Mouse (Mus musculus): Measurements from ENCODE around the gene Padi2. TPM values are rescaled to one million over a fixed set of nuclear protein-coding genes. Genes with fewer than 3 reads are reported as not detected.
A peak's percentile ranks its signal among the peaks of the same experiment; 100 is the strongest.

Gene Padi2
- total RNA-seq, 2 experiments from 2014 or later: 53.5 to 54.0 TPM

DNA sequence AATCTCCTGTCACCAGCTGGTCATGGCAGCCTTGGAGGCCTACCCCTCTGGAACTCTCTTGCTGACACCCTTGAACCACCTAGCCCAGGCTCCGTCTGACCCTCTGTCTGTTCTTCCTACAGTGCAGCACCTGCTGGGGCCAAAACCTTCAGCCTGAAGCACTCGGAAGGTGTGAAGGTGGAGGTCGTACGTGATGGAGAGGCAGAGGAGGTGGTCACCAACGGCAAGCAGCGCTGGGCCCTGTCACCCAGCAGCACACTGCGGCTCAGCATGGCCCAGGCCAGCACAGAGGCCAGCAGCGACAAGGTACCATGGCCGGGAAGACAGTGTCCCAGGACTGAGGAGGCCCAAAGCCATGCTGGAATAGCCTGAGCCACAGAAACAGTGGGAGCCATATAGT lies 11.3 kb downstream of the Padi2 start:
- no peak for ATAC-seq (ENCODE audit: poor library complexity, severe bottlenecking)

DNA sequence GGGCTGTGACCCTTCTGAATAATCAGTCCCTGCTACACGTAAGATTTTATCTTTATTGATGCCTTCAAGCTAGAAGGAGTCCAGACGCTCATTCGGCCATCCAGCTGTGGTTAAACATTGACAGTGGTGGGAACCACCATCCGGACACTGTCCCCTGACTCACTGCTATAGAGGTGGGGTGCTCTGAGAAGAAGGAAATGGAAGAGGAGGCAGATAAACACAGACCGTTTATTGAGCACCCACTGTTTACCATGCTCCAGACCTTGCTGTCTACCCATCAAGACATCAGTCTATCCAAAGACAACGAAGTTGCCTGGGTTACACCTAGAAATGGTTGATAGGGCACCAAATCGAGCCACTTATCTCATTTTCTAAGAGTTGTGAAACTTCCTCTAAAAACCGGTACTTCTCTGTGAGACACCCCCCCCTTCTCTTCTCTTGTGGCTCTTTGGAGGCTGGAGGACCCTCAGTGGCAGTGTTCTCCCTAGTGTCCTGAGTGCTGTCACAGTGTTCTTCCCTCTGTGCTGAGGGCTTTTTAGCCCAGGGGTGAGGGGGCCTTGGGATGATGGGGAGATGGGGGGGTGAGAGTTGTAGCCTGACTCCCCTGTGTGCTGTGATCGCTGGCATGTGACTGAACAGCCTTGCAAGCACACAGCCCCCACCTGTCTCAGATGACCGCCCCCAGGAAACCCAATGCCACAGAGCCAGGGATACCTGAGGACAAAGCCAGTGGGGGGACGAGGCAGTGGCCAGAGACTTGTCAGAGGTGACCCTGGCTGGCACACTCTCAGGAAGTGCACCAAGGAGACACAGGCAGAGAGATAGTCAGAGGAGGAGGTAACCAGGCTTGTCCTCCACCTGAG lies 14.1 kb downstream of the Padi2 start:
- ATAC-seq (ENCODE audit: poor library complexity, severe bottlenecking): peak; percentile 79

DNA sequence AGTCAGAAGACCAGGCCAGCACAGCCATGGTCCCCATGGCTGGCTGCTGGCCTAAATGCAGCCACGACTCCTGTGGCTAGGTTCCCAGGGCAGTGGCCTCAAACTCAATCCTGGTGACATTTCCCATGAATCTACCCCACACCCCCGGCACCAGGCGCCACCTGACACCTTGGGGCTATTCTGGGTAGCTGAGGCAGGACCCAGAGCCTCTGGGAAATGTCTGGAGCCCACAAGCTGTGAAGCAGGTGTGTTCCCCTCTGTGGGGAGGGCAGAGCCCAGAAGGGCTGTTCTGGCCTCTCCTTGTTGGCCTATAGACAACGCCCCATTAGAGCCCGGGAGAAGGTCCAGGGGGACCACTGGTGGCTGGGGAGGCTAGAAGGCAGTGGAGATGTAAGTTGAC lies 16.4 kb downstream of the Padi2 start:
- ATAC-seq (ENCODE audit: poor library complexity, severe bottlenecking): no peak

DNA sequence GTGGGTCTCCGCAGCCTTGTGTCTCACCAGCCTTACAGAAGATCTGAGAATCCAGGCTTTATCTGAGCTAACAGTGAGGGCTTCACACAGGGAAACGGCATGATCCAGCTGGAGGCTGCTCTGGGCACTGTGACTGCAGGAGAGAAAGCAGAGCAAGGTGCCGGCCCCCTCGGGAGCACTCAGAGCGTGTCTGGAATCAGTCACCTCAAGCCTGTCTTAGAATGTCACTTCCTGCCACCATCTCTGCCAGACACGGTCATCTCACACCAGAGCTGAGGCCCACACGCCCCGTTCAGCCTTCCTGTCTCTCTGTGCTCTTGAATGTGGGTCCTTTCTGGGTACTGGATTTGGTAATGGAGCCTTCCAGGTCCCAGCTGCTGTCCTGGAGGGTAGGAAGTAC lies 19.5 kb downstream of the Padi2 start:
- 0 out of 2 replicates have a peak, but pooled peaks have one; percentile 21 for ATAC-seq (ENCODE audit: poor library complexity, severe bottlenecking)

DNA sequence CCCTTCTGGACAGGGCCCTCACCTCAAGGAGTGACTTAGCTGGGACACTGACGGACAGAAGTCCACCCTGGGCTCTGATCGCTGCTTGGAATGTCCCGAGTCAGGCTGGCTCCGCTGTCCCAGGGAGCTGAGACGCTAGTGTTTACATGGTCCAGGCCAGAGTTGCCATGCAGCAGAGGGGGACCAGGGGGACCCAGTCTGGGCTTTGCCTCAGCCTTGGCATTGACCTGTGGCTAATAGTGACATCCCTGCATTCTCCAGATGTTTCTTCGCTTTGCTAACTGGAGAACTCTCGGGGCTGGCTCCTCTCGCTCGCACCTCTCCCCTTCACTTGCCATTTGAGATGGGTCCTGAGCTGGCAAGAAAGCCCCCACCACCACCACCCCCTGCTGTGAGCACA lies 22.2 kb downstream of the Padi2 start:
- ATAC-seq (ENCODE audit: poor library complexity, severe bottlenecking): no peak

DNA sequence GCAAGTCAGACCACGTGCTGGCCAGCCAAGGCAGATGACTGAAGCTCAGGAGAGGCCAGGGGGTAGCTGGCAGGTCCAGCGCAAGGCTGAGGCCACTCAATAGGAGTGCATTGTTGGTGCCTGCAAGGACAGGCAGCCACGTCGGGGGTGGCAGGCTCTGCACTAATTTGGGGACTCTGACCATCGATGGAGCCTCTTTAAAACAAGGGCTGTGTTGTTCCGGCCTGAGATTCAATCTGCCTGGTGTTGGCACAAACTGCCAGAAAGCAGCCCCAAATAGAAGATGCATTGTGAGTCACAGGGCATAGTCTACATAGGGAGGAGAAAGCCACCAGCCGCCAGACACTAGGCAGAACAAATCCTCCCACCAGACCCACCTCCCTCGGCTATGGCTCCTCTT lies 23.6 kb downstream of the Padi2 start:
- ATAC-seq (ENCODE audit: poor library complexity, severe bottlenecking): no peak

DNA sequence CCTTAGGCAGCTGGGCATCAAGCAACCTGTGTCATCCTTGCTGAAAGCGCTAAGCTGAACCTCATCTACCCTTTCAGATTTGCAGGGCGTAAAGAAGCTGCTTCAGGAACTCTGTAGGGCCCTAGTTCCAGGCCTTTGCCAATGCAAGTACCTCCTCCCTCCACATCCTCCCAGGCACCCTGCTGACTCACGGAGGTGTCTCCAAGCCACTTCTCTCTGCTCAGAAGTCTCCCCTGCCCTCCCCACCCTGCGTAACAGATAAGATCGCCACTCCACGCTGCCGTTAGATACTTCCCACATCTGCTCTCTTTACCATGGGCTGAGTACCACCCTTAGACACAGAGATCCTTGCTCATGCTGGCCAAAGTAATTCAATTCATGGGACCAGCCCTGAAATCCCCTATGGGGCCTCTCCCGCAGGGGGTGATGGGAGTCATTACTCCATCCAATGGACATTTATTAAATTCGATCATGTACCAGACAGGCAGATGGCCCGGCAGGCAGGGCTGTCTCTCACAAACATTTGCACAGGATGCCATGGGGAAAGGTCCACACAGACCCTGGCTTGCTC lies 24.8 kb downstream of the Padi2 start:
- peak; percentile 85 for ATAC-seq (ENCODE audit: poor library complexity, severe bottlenecking)

DNA sequence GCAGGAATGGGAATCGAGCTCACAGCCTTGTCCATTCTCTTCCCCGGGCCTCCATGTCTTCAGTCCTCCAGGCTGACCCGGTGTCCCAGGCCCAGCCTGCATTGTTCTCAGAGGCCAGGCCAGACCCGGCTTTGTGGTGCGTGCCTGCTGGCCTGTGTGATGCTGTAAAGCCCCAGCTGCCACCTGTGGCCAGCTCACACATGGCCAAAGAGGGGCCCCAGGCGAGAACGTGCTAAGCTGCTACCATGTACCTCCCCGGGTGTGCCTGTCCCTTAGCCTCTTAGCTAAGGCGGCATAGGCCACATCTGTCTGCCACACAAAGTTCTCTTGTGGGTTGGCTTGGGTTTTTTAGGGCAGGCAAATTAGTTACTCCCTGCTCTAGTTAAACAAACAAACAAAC lies 29.5 kb downstream of the Padi2 start:
- no peak for ATAC-seq (ENCODE audit: poor library complexity, severe bottlenecking)

DNA sequence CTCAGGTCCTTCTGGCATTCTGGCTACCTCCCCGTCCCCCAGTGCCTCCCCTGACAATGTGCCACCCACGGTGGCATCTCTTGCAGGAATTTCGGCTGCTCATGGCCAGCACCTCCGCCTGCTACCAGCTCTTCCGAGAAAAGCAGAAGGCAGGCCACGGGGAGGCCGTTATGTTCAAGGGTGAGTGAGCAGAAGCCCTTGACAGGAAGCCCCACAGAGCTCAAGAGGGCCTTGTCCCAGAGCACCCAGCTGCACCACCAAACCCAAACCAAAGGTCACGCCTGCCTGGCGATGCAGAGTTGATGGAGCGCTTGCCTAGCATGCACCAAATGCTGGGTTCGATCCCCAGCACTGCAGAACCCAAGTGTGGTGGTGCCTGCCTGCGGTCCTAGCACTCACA lies 38.2 kb downstream of the Padi2 start:
- ATAC-seq (ENCODE audit: poor library complexity, severe bottlenecking): peak; percentile 44

DNA sequence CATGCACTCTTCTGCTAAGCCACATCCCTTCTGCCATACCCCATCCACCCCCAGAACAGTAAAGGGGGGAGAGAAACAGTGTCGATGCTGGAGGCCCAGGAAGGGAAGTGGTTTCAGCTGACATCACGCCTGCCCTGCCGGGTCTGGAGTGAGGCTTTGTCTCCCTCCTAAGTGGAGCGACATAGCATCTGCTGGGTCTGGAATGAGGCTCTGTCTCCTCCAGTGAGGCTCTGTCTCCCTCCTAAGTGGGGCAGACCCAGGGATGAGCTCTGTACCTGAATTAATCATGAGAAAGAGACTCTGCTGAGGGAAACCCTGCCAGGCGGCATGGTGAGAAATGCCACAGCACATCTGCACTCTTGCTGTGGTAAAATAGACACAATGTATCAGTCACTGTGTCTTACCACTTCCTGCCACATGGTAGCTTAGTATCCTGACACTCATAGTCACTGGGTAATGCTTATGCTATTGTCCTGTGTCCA lies 38.9 kb downstream of the Padi2 start:
- ATAC-seq (ENCODE audit: poor library complexity, severe bottlenecking): peak; percentile 83

DNA sequence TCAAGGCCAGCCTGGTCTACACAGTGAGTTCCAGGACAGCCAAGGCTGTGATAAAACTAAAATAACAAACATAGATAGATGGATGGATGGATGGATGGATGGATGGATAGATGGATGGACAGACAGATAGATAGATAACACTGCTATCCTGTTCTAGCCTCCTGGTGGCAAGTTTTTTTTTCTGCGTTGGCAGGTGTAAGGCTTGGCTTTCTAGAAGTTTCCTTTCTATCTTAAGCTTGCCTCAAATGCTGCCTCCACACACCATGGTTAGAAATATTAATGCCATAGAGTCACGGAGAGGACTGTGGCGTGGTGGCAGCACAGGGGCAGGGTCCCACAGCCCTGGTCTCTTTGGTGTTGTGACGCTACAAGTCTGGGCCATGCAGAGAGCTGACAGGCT lies 39.4 kb downstream of the Padi2 start:
- ATAC-seq (ENCODE audit: poor library complexity, severe bottlenecking): no peak

DNA sequence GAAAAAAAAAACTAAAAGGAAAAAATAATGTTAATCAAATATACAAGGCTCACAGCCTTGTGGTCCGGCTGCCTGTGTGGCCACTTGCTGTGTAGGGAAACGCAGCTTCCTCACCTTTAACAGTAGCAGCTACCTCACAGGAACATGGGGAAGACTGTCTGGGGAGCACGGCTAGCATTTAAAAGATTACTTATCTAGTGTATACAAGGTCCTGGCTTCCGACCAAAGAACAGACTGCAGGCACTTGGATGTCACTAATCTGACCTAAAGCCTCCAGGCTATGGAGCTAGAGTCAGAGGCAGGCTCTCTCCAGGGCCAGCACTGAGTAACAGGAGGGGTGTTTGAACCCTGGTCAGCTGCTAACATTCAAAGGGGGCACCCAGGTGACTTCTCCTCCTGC lies 39.9 kb downstream of the Padi2 start:
- ATAC-seq (ENCODE audit: poor library complexity, severe bottlenecking): no peak

DNA sequence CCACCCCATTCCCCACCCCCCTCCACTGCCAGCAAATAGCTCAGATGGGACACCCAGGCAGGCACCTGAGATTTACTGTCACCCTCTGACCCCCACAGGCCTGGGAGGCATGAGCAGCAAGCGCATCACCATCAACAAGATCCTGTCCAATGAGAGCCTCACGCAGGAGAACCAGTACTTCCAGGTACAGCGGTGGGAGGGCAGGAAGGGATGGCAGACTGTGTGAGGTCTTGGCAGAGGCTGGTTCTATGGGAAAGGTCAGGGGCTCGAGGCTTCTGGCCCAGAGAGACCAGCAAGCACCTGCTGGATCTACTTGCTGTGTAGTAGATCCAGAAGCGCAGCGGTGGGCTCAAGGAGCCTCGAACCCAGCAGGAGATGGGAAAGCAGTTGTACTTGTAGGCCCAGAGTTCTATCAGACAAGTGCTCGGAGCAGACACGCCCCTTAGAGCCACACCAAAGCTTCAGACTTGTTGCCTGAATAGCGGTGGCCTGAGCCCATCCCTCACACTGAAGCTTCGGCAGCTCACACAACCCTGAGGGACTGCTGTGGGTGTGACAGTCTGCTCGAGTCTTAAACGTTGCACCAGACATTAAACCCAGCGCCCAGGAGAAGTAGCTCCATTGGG lies 40.5 kb downstream of the Padi2 start:
- ATAC-seq (ENCODE audit: poor library complexity, severe bottlenecking): no peak

DNA sequence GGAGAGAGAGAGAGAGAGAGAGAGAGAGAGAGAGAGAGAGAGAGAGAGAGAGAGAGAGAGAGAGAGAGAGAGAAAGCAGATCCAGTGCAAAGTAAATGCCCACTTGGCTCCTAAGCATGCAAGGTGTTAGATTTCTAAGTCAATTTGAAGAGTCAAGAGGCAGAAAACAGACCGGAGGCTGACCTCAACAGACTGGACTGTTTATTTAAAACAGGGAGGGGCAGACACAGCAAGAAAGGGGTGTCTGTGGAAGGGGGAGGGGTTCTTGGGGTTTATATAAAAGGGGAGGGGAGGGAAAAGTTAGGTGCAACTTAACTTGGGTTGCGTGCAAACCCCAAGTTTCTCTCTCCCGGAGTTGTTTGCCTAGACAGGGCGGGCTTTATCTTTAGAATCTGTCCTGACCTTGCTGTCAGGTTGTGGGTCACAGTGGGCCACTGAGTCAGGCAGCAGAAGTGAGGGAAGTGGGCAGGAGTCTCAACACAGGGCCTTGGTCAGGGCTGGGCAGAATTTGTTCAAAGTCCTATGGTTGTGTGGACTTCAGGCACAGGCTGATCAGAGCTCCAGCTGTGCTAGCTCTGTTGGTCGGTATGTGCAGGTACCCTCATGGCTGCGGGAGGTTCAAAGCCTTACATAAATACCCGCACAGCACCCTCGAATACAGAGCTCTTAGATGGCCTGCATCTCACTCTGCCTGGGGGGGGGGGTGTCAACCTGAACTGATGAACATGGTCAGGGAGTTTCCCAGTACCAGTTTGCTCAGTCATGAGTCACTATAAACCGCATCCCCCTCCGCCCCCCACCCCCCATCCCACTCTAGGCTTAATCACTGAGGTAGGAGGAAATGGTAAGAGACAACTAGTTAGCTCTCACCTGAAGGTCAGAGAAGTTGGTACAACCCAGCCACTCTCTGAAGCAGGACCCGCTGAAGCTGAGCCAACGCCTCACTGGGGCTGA lies 41.6 kb downstream of the Padi2 start:
- peak; percentile 3; the same call in 1 of the 2 replicates for ATAC-seq (ENCODE audit: poor library complexity, severe bottlenecking)

DNA sequence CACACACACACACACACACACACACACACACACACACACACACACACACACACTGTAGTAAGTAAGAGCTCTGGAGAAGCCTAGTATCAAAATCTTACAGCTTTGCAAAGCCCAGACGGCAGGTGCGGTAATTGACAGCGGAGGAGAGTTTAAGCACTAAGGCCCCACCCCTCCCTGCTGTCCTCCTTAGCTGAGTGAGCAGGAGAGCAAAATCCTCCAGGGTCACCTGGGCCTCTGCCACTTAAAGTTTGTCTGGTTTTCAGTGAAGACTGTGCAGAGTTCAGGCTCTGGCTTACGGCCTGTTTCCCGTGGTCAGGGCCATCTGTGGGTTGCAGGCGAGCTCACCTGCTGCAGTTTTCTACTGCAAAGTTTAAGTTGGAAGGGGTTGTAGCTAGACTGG lies 42.3 kb downstream of the Padi2 start:
- no peak for ATAC-seq (ENCODE audit: poor library complexity, severe bottlenecking)

DNA sequence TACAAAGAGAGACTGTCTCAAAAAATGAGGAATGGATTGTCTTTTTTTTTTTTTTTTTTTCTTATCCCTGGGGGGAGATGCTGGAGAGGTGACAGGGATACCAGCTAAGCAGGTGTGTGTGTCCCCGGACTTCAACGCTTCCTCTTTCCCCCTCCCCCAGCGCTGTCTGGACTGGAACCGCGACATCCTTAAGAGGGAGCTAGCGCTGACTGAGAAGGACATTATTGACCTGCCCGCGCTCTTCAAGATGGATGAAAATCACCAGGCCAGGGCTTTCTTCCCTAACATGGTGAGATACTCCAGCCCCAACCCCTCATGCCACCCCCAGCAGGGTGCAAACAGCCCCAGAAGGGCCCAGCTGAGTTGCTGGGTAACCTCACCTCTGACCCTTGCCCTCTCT lies 42.9 kb downstream of the Padi2 start:
- no peak for ATAC-seq (ENCODE audit: poor library complexity, severe bottlenecking)

DNA sequence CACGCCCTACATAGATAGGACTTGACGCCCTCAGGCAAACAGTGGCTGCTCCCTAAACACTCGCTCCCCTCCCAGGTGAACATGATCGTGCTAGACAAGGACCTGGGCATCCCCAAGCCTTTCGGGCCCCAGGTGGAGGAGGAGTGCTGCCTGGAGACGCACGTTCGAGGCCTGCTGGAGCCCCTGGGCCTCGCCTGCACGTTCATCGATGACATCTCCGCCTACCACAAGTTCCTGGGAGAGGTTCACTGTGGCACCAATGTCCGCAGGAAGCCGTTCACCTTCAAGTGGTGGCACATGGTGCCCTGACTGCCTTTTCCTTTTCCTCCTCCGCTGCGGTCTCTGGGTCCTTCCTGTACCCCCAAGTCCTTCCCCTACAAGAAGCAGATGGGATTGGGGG lies 43.5 kb downstream of the Padi2 start:
- no peak for ATAC-seq (ENCODE audit: poor library complexity, severe bottlenecking)

DNA sequence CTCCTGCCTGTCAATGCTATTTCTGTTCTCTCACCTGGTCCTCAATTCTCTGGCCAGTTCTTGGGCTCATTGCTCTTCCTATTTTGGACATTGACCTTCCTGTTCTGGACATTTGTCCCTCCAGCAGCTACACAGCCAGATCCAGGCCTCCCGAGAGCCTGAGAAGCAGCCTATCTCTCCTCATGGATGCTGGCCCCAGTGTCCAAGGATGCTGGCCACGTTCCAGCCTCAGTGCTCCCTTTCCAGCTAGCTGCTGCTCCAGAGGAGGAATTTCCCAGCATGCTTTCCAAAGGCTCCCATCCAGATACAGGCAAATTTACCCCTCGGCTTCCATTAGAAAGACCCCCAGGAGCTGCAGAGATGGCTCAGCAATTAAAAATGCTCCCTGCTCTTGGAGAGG lies 44.4 kb downstream of the Padi2 start:
- ATAC-seq (ENCODE audit: poor library complexity, severe bottlenecking): no peak

DNA sequence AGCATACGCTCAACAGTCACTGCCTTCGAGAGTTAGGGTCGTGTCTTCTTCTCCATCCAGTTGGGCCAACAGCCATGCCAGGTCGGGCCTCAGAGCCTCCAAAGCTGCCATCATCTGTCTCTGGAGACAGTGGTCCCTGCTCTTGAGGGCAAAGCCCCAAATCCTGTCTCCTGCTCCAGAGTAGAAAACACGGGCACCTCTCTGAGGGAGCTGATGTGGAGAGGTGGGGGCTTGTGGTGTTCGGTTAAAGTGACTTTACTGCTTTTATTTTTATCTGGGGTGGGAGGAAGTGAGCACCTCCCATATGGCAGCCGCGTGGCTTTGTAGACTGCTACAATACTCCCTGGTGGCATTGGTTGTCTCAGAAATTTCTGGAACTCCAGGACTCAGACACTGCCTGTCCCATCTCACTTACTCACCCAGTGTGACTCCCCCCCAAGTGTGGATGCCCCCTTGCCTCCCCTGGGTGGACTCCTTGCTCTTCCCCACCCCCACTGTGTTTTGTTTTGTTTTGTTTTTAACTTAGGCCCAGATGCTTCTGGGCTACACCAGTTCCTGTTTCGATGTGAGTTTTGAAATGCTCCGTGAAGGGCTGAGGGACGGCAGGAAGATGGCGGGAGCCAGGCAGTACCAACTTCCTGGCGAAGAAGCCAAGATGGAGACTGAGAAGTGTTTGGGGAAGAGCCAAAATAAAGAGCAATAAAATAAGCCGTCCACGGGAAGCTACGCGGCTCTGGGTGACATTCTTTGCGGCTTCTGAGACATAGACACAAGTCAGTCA lies 45.9 kb downstream of the Padi2 start:
- peak; percentile 81 for ATAC-seq (ENCODE audit: poor library complexity, severe bottlenecking)

DNA sequence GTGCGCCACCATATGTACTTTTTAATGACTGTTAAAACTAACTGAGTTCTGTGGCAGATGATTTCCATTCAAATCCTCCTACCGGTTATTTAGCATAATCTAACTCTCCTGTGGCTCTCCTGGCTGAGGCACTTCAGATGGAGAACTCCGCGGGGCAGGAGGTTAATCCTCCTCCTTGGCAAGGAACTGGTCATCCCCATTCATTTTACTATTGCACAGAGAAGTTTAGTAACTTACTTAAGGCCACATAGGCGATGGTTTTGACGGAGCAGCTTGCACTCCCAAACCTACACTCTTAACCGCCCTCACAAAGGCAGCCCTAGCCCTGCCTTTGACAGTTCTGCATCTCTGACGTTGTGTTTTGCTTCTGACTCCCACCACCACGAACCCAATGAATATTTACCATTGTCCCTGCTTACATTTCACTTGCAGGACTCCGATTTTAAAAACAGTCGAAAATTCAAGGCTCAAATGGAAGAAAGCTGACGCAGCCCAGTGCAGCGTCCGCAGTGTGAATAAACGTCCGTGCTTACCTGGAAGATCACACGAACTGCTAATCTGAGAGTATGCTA lies 51.1 kb downstream of the Padi2 start:
- ATAC-seq (ENCODE audit: poor library complexity, severe bottlenecking): no peak

Data from megakaryocyte, adult 5-6 weeks (primary cell).